9 mouse cellular contexts compared by ENCODE assay signal in the genomic region with DNA sequence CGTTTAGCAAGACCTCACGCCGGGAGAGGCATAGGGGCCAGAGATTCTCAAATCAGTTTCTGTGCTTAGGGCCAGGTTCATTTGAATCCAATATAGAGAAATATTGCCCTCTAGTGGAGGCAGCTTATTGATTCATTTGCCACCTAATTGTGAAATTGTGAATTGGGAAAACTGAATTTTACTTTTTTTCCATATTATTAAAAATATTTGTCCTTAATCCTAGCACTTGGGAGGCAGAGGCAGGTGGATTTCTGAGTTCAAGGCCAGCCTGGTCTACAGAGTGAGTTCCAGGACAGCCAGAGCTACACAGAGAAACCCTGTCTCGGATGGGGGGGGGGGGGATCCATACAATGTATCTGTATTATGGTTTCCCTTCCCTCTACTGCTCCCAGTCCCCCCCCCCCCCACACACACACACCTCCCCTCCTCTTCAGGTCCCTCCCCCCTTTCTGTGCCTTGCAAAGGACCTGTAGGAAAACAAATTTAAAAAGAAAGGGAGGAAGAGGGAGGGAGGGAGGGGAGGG.
DNase-seq lines count a peak whose midpoint lies in the region; ATAC-seq and TF ChIP-seq lines count a peak whose summit lies in the region.
"Had no signal": no experiment of that assay in that cellular context is flagged by ENCODE, and none has a peak within 500 bp of the region (broad histone marks: within the 10 kb centered on the region; RNA-seq: fewer than 3 reads in every experiment).

No protein-coding gene starts in this region.

- TF ChIP-seq POLR2A in myocyte (IDR thresholded peaks at IDR 0.05; ENCODE audit: insufficient read length, low read depth): no peak

- 19% methylated on average over 4 of the region's 4 CpGs for WGBS in hindbrain, embryonic 13.5 days

- 0 out of 2 replicates have a peak, but pooled peaks cover 4% of the 10 kb centered on the region for H3K4me1 ChIP-seq in hindbrain, embryonic 13.5 days (replicated peaks)

- no peaks in the 10 kb centered on the region for H3K9me3 ChIP-seq in hindbrain, embryonic 13.5 days

- H3K36me3 ChIP-seq in hindbrain, embryonic 13.5 days: no peaks in the 10 kb centered on the region
- H3K36me3 ChIP-seq in myocyte (ENCODE audit: control insufficient read depth, insufficient read depth): no peaks in the 10 kb centered on the region
- H3K36me3 ChIP-seq: G1E had no signal

- DNase-seq in cerebellum, adult 11 months: peak; percentile 25
- DNase-seq in cerebellum, adult 11-12 months: no peak
- peak; percentile 62 for DNase-seq in 416B (ENCODE audit: low read depth)
- DNase-seq in embryo, embryonic 10.5 days (ENCODE audit: low spot score): peak; percentile 92
- DNase-seq in natural killer cell, adult 2 months (ENCODE audit: low spot score in 2 of 2): no peak
- no peak for DNase-seq in urinary bladder, postnatal 14 days (ENCODE audit: low spot score)

- peak overlapping the region; percentile 36 for H3K4me2 ChIP-seq in hindbrain, embryonic 13.5 days
- H3K4me2 ChIP-seq in myocyte (ENCODE audit: low read depth): peak overlapping the region; percentile 47

- no peaks in the 10 kb centered on the region for H3K79me2 ChIP-seq in myocyte (ENCODE audit: control insufficient read depth, insufficient read depth)

- H3K4me3 ChIP-seq in hindbrain, embryonic 13.5 days: no peak overlapping the region
- H3K4me3 ChIP-seq in myocyte: no peak overlapping the region

- 0 out of 2 replicates have a peak, but pooled peaks cover 4% of the 10 kb centered on the region for H3K27me3 ChIP-seq in hindbrain, embryonic 13.5 days
- no peaks in the 10 kb centered on the region for H3K27me3 ChIP-seq in myocyte (ENCODE audit: control insufficient read depth, insufficient read depth, insufficient read length)

- no peak overlapping the region for H3ac ChIP-seq in myocyte (ENCODE audit: control insufficient read depth, insufficient read length)

- H3K9ac ChIP-seq in hindbrain, embryonic 13.5 days: no peak overlapping the region

- no peak overlapping the region for H3K27ac ChIP-seq in hindbrain, embryonic 13.5 days

- no peak; the same call in 1 of the 2 replicates for ATAC-seq in hindbrain, embryonic 13.5 days (ENCODE audit: low FRiP score)

TF ChIP-seq in myocyte, 11 proteins besides CTCF, POLR2A, EP300 and RAD21:
- TF ChIP-seq REST (IDR thresholded peaks at IDR 0.05; ENCODE audit: insufficient read depth, insufficient read length) (no peak), POLR2AphosphoS2 (IDR thresholded peaks at IDR 0.05; ENCODE audit: insufficient read length, low read depth) (no peak), E2F4 (IDR thresholded peaks at IDR 0.05; ENCODE audit: insufficient read depth) (no peak), USF1 (IDR thresholded peaks at IDR 0.05; ENCODE audit: low read depth) (no peak), MAX (IDR thresholded peaks at IDR 0.05; ENCODE audit: low read depth) (no peak), TCF12 (IDR thresholded peaks at IDR 0.05; ENCODE audit: insufficient read depth, poor library complexity, severe bottlenecking) (no peak)

Comparison
In these comparisons a context has a peak if more than half of its experiments do, and no peak if none do; other contexts are left out.
1. DNase-seq: peak in cerebellum, adult 11 months (single experiment), 416B (single experiment) and embryo, embryonic 10.5 days (single experiment); none in cerebellum, adult 11-12 months (single experiment), natural killer cell, adult 2 months (0 of 2) and urinary bladder, postnatal 14 days (single experiment).